Mouse (Mus musculus): ENCODE measurements around the gene Kcnq2. TPM values are rescaled to one million over a fixed set of nuclear protein-coding genes. Genes with fewer than 3 reads are reported as not detected.

Gene Kcnq2
- polyA plus RNA-seq, 1 experiment from 2014 or later, result not detected

- Histone ChIP-seq H3K27ac (no peak overlapping the region), H3K36me3 (ENCODE audit: insufficient read depth, low read length) (no peaks in the 10 kb centered on the region), H3K4me2 (ENCODE audit: low read length) (no peak overlapping the region), H3K4me1 (replicated peaks; ENCODE audit: insufficient read depth, low read length) (no peaks in the 10 kb centered on the region), H3K27me3 (ENCODE audit: insufficient read depth, low read length) (no peaks in the 10 kb centered on the region), H3K9me3 (replicated peaks; ENCODE audit: low read length) (no peaks in the 10 kb centered on the region), H3K9ac (ENCODE audit: low read depth, low read length) (no peak overlapping the region), H3K4me3 (replicated peaks; ENCODE audit: low read depth, low read length) (no peak overlapping the region)
- no peak for ATAC-seq (replicated peaks; ENCODE audit: low FRiP score, low read depth)
- no peak for DNase-seq (ENCODE audit: low spot score)
- WGBS, result 83% methylated on average over 2 of the region's 2 CpGs
- no peak for TF ChIP-seq CTCF (IDR thresholded peaks at IDR 0.05; ENCODE audit: low read depth)
Observed at GRCm38 (mm10) chr2:181078908-181079307, 56.2 kb downstream of the Kcnq2 start.

DNA sequence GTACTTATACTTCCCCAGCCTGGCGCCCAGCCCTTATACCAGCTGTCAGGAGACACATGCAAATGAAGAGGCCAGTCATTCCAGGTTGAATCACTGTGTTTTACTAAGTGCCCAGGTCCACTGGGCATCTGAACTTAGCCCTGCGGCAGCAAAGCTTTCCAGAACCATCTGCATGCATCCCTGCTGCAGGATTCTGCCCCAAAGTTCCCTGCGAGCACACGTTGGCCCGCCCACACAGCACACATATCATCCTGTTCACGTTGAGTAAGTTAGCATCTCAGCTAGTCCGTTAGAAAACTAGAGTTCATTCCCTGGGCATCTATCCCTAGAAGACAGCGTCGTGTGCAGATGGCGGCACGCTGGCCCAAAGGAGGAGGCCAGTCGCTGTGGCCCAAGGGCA lies 59.6 kb downstream of the Kcnq2 start:
- WGBS, result 83% methylated on average over 12 of the region's 12 CpGs
- H3K9ac ChIP-seq (ENCODE audit: low read depth, low read length), result no peak overlapping the region
- ATAC-seq (replicated peaks; ENCODE audit: low FRiP score, low read depth), result no peak

GRCm38 (mm10) chr2:181072403-181072714 lies 62.7 kb downstream of the Kcnq2 start:
- H3K27ac ChIP-seq, result no peak overlapping the region
- ATAC-seq (replicated peaks; ENCODE audit: low FRiP score, low read depth), result no peak; the same call in none of the 2 replicates
- 0% methylated on average over 1 of the region's 1 CpGs for WGBS
- no peak for TF ChIP-seq CTCF (IDR thresholded peaks at IDR 0.05; ENCODE audit: low read depth)
- DNase-seq (ENCODE audit: low spot score), result no peak
- no peaks in the 10 kb centered on the region for H3K4me1 ChIP-seq (replicated peaks; ENCODE audit: insufficient read depth, low read length)
- H3K36me3 ChIP-seq (ENCODE audit: insufficient read depth, low read length), result no peaks in the 10 kb centered on the region
- no peaks in the 10 kb centered on the region for H3K9me3 ChIP-seq (replicated peaks; ENCODE audit: low read length)
- no peak overlapping the region for H3K9ac ChIP-seq (ENCODE audit: low read depth, low read length)
- no peaks in the 10 kb centered on the region for H3K27me3 ChIP-seq (ENCODE audit: insufficient read depth, low read length)
- no peak overlapping the region for H3K4me2 ChIP-seq (ENCODE audit: low read length)
- H3K4me3 ChIP-seq (replicated peaks; ENCODE audit: low read depth, low read length), result no peak overlapping the region

More for the DNA sequence above, 59.6 kb downstream of the Kcnq2 start:
- Histone ChIP-seq H3K9me3 (replicated peaks; ENCODE audit: low read length) (no peaks in the 10 kb centered on the region), H3K27ac (no peak overlapping the region), H3K4me3 (replicated peaks; ENCODE audit: low read depth, low read length) (no peak overlapping the region), H3K36me3 (ENCODE audit: insufficient read depth, low read length) (no peaks in the 10 kb centered on the region), H3K4me1 (replicated peaks; ENCODE audit: insufficient read depth, low read length) (no peaks in the 10 kb centered on the region), H3K4me2 (ENCODE audit: low read length) (no peak overlapping the region), H3K27me3 (ENCODE audit: insufficient read depth, low read length) (no peaks in the 10 kb centered on the region)
- no peak for DNase-seq (ENCODE audit: low spot score)
- TF ChIP-seq CTCF (IDR thresholded peaks at IDR 0.05; ENCODE audit: low read depth), result no peak

DNA sequence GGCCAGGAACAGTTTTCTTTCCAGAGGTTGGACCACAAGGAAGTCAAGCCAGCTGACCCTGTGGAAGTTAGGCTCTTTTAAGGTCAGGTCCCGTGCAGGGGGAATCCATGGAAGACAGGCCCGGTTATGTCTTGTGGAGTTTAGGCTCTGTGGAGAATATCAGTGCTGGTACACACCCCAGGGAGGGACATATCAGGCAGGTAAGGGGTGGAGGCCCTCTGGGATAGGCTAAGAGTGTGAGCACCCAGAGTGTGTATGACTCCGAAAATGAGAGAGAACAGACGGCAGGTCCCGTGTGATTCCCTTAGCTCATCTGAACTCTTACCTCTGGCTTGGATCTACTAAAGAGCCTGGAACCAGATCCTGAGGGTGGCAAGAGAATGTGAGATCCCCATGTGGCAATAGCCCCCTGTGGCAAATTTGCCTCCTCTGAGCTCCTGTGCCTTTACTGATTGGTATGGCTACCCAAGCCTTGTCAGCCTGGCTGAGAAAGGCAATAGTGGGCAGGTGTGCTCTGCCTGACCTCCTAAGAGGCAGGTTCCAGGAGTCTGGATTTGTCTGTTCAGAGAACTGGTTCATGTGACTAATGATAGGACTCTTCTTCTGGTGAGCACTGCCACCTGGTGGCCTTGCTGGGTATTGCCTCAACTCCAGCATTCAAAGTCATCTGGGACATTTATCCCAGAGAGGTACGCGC lies 63.2 kb downstream of the Kcnq2 start:
- TF ChIP-seq CTCF (IDR thresholded peaks at IDR 0.05; ENCODE audit: low read depth), result peak; percentile 89
- peak; percentile 46; the same call in 1 of the 2 replicates for ATAC-seq (replicated peaks; ENCODE audit: low FRiP score, low read depth)
- Histone ChIP-seq H3K27ac (no peak overlapping the region), H3K9me3 (replicated peaks; ENCODE audit: low read length) (no peaks in the 10 kb centered on the region), H3K27me3 (ENCODE audit: insufficient read depth, low read length) (no peaks in the 10 kb centered on the region), H3K9ac (ENCODE audit: low read depth, low read length) (no peak overlapping the region), H3K4me1 (replicated peaks; ENCODE audit: insufficient read depth, low read length) (no peaks in the 10 kb centered on the region), H3K36me3 (ENCODE audit: insufficient read depth, low read length) (no peaks in the 10 kb centered on the region), H3K4me2 (ENCODE audit: low read length) (no peak overlapping the region), H3K4me3 (replicated peaks; ENCODE audit: low read depth, low read length) (no peak overlapping the region)
- 56% methylated on average over 7 of the region's 7 CpGs for WGBS
- peak; percentile 84 for DNase-seq (ENCODE audit: low spot score)

DNA sequence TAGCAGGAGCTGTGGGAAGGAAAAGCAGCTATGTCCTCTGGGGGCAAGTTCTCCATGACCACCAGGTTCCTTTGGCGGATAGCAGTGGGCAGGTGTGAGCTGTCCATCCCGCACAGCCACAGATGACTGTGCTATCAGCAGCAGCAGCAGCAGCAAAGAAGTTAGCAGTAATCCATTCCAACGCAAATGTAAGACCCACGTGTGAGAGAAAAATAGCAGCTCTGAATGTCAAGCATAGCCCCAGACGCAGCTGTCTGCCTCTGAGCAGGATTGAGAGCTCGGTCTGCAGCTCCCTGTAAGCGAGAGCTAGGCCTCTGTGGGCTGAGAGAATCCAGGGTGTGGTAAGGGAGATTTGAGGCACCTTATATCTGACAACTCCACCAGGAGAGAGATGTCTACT lies 65.0 kb downstream of the Kcnq2 start:
- Histone ChIP-seq H3K27me3 (ENCODE audit: insufficient read depth, low read length) (no peaks in the 10 kb centered on the region), H3K36me3 (ENCODE audit: insufficient read depth, low read length) (no peaks in the 10 kb centered on the region), H3K27ac (no peak overlapping the region), H3K9ac (ENCODE audit: low read depth, low read length) (no peak overlapping the region), H3K4me1 (replicated peaks; ENCODE audit: insufficient read depth, low read length) (no peaks in the 10 kb centered on the region), H3K4me3 (replicated peaks; ENCODE audit: low read depth, low read length) (no peak overlapping the region), H3K9me3 (replicated peaks; ENCODE audit: low read length) (no peaks in the 10 kb centered on the region), H3K4me2 (ENCODE audit: low read length) (no peak overlapping the region)
- WGBS, result 53% methylated on average over 7 of the region's 7 CpGs
- DNase-seq (ENCODE audit: low spot score) (no peak), ATAC-seq (replicated peaks; ENCODE audit: low FRiP score, low read depth) (no peak)
- TF ChIP-seq CTCF (IDR thresholded peaks at IDR 0.05; ENCODE audit: low read depth), result no peak

- no peaks in the 10 kb centered on the region for H3K4me1 ChIP-seq (replicated peaks; ENCODE audit: insufficient read depth, low read length)
- no peaks in the 10 kb centered on the region for H3K27me3 ChIP-seq (ENCODE audit: insufficient read depth, low read length)
- no peaks in the 10 kb centered on the region for H3K36me3 ChIP-seq (ENCODE audit: insufficient read depth, low read length)
- no peaks in the 10 kb centered on the region for H3K9me3 ChIP-seq (replicated peaks; ENCODE audit: low read length)
- 58% methylated on average over 5 of the region's 5 CpGs for WGBS
- no peak overlapping the region for H3K4me2 ChIP-seq (ENCODE audit: low read length)
- no peak for ATAC-seq (replicated peaks; ENCODE audit: low FRiP score, low read depth)
- H3K9ac ChIP-seq (ENCODE audit: low read depth, low read length), result no peak overlapping the region
- H3K27ac ChIP-seq, result no peak overlapping the region
- TF ChIP-seq CTCF (IDR thresholded peaks at IDR 0.05; ENCODE audit: low read depth), result no peak
- H3K4me3 ChIP-seq (replicated peaks; ENCODE audit: low read depth, low read length), result no peak overlapping the region
- DNase-seq (ENCODE audit: low spot score), result no peak
Observed at GRCm38 (mm10) chr2:181068499-181068898, 66.6 kb downstream of the Kcnq2 start.

DNA sequence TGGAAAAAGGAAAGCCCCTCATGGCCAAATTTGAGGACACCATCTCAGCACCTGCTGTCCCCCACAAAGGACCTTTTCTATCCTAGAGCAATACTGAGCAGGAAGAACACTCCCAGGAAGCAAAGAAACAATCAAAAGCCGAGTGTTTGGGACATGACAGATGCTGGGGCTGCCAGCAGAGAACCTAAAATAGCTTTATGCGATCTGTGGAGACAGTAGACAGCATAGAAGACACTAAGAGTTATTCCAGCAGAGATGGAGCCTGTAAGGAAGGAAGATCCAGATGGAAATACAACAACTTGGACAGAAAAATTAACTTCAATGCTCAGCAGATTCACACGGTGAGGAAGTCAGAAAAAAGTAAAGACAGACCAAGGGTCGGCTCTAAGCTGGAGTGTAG lies 69.3 kb downstream of the Kcnq2 start:
- WGBS, result 42% methylated on average over 4 of the region's 4 CpGs
- H3K36me3 ChIP-seq (ENCODE audit: insufficient read depth, low read length), result no peaks in the 10 kb centered on the region
- DNase-seq (ENCODE audit: low spot score) (no peak), ATAC-seq (replicated peaks; ENCODE audit: low FRiP score, low read depth) (no peak)
- no peak for TF ChIP-seq CTCF (IDR thresholded peaks at IDR 0.05; ENCODE audit: low read depth)
- H3K4me3 ChIP-seq (replicated peaks; ENCODE audit: low read depth, low read length), result no peak overlapping the region
- no peak overlapping the region for H3K9ac ChIP-seq (ENCODE audit: low read depth, low read length)
- no peaks in the 10 kb centered on the region for H3K9me3 ChIP-seq (replicated peaks; ENCODE audit: low read length)
- no peak overlapping the region for H3K27ac ChIP-seq
- no peaks in the 10 kb centered on the region for H3K27me3 ChIP-seq (ENCODE audit: insufficient read depth, low read length)
- H3K4me1 ChIP-seq (replicated peaks; ENCODE audit: insufficient read depth, low read length), result no peaks in the 10 kb centered on the region
- no peak overlapping the region for H3K4me2 ChIP-seq (ENCODE audit: low read length)
